Comparison of ENCODE assay signal across 9 mouse cellular contexts in the genomic region with DNA sequence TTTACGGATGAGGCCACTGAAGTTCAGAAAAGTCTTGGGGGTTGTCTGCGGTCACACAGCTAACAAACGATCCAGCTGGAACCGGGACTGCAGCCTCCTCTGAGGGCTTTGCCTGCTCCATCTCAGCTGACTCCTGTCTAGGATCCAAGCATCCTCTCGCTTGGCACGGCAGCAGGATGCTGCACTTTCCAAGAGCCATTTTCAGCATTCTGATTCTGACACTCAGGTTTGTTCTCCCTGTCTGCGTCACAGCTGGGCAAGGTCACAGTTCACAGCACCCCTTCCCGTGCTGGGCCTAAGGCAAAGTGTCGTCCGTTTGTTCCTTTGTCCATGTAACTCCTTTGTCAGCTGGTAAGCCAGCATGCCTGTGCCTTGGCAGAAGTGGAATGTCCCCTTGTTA.
A peak's percentile ranks its signal among the peaks of the same experiment; 100 is the strongest.
DNase-seq lines count a peak whose midpoint lies in the region; ATAC-seq and TF ChIP-seq lines count a peak whose summit lies in the region.
"Had no signal": no experiment of that assay in that cellular context is flagged by ENCODE, and none has a peak within 500 bp of the region (broad histone marks: within the 10 kb centered on the region; RNA-seq: fewer than 3 reads in every experiment).

No protein-coding gene starts in this region.

- H3K36me3 ChIP-seq in forebrain, embryonic 13.5 days (ENCODE audit: poor library complexity, severe bottlenecking) = peaks cover 48% of the 10 kb centered on the region
- peaks cover 43% of the 10 kb centered on the region for H3K36me3 ChIP-seq in hindbrain, embryonic 14.5 days (replicated peaks; ENCODE audit: control insufficient read depth, insufficient read depth)
- H3K36me3 ChIP-seq in neural tube, embryonic 14.5 days (ENCODE audit: control insufficient read depth, insufficient read depth, low read length) = peaks cover 18% of the 10 kb centered on the region; the same call in 1 of the 2 replicates

- no peak overlapping the region for H3K4me3 ChIP-seq in layer of hippocampus, adult 2 months
- no peak overlapping the region for H3K4me3 ChIP-seq in forebrain, embryonic 13.5 days
- H3K4me3 ChIP-seq in hindbrain, embryonic 14.5 days (replicated peaks; ENCODE audit: low read length) = no peak overlapping the region
- H3K4me3 ChIP-seq in neural tube, embryonic 14.5 days (ENCODE audit: low read depth, low read length) = no peak overlapping the region

- H3K4me1 ChIP-seq in forebrain, embryonic 13.5 days = peaks cover 73% of the 10 kb centered on the region
- H3K4me1 ChIP-seq in hindbrain, embryonic 14.5 days (replicated peaks; ENCODE audit: control insufficient read depth, insufficient read depth, low read length) = peaks cover 55% of the 10 kb centered on the region
- peaks cover 57% of the 10 kb centered on the region for H3K4me1 ChIP-seq in neural tube, embryonic 14.5 days (ENCODE audit: control insufficient read depth, insufficient read depth, low read length)

- H3K4me2 ChIP-seq in forebrain, embryonic 13.5 days = no peak overlapping the region
- no peak overlapping the region for H3K4me2 ChIP-seq in hindbrain, embryonic 14.5 days (replicated peaks)
- H3K4me2 ChIP-seq in neural tube, embryonic 14.5 days (ENCODE audit: low read depth, low read length) = no peak overlapping the region

- no peak for ATAC-seq in forebrain, embryonic 13.5 days
- ATAC-seq in hindbrain, embryonic 14.5 days (ENCODE audit: low FRiP score) = no peak
- no peak for ATAC-seq in neural tube, embryonic 14.5 days (ENCODE audit: low read depth)
- ATAC-seq in monocyte, adult 5-6 weeks (replicated peaks; ENCODE audit: insufficient number of reproducible peaks, low FRiP score, low TSS enrichment, poor library complexity, severe bottlenecking) = no peak

- H3K9ac ChIP-seq in forebrain, embryonic 13.5 days = peak overlapping the region; percentile 37; the same call in 1 of the 2 replicates
- peak overlapping the region; percentile 14; the same call in 1 of the 2 replicates for H3K9ac ChIP-seq in hindbrain, embryonic 14.5 days
- H3K9ac ChIP-seq in neural tube, embryonic 14.5 days (replicated peaks; ENCODE audit: low read depth, low read length) = peak overlapping the region; percentile 16; the same call in 1 of the 2 replicates

- DNase-seq in layer of hippocampus, adult 2 months (ENCODE audit: low spot score in 2 of 2) = no peak
- no peak for DNase-seq in layer of hippocampus, adult 9-11 months
- DNase-seq in hindbrain, embryonic 14.5 days (ENCODE audit: low spot score) = no peak
- no peak for DNase-seq in kidney, adult 11 months
- DNase-seq in embryo, embryonic 10 days (ENCODE audit: low spot score) = no peak

- H3K27me3 ChIP-seq in forebrain, embryonic 13.5 days = no peaks in the 10 kb centered on the region
- no peaks in the 10 kb centered on the region for H3K27me3 ChIP-seq in hindbrain, embryonic 14.5 days (ENCODE audit: control insufficient read depth, insufficient read depth, low read length)
- H3K27me3 ChIP-seq in neural tube, embryonic 14.5 days (ENCODE audit: control insufficient read depth, insufficient read depth, low read length) = no peaks in the 10 kb centered on the region
- H3K27me3 ChIP-seq: CH12.LX had no signal

- 69% methylated on average over 10 of the region's 10 CpGs for WGBS in forebrain, embryonic 13.5 days
- 50% methylated on average over 10 of the region's 10 CpGs for WGBS in hindbrain, embryonic 14.5 days
- WGBS in neural tube, embryonic 14.5 days = 53% methylated on average over 10 of the region's 10 CpGs

- no peaks in the 10 kb centered on the region for H3K9me3 ChIP-seq in forebrain, embryonic 13.5 days (replicated peaks)
- no peaks in the 10 kb centered on the region for H3K9me3 ChIP-seq in hindbrain, embryonic 14.5 days (ENCODE audit: control insufficient read depth, low read length)
- H3K9me3 ChIP-seq in neural tube, embryonic 14.5 days (ENCODE audit: control insufficient read depth, low read length) = no peaks in the 10 kb centered on the region

- H3K27ac ChIP-seq in layer of hippocampus, adult 2 months = peak overlapping the region; percentile 46; the same call in 1 of the 2 replicates
- peak overlapping the region; percentile 99 for H3K27ac ChIP-seq in forebrain, embryonic 13.5 days
- H3K27ac ChIP-seq in hindbrain, embryonic 14.5 days = peak overlapping the region; percentile 100
- H3K27ac ChIP-seq in neural tube, embryonic 14.5 days (ENCODE audit: low read depth, low read length) = peak overlapping the region; percentile 100

- no peak for TF ChIP-seq CTCF in layer of hippocampus, adult 2 months (conservative IDR thresholded peaks at IDR 0.05)

Comparison
In these comparisons a context has a peak if more than half of its experiments do, and no peak if none do; other contexts are left out.
1. H3K27ac ChIP-seq: peak in every context shown above with its lines; median percentile 100 in hindbrain, embryonic 14.5 days; 100 in neural tube, embryonic 14.5 days; 99 in forebrain, embryonic 13.5 days; 46 in layer of hippocampus, adult 2 months.